Mouse (Mus musculus) stomach, embryonic 14.5 days (tissue): ENCODE results near the gene Gm3336. TPM values are rescaled to one million over a fixed set of nuclear protein-coding genes. Genes with fewer than 3 reads are reported as not detected.

Source experiments
- ATAC-seq: fragments of 200-750 bp; cut with Nextera tagmentation; 2 replicates; pipeline ENCODE4 v1.8.0; 2017; ENCODE audit warnings: low read depth, moderate TSS enrichment; ENCODE audit not compliant: insufficient number of reproducible peaks, insufficient read depth, low FRiP score
- H3K27ac ChIP-seq: fragments of 300-500 bp; sonication (generic); 2 replicates; pipeline ENCODE4 v1.5.1; 2014; ENCODE audit warnings: mild to moderate bottlenecking, low read length, moderate library complexity, mixed read lengths
- H3K27me3 ChIP-seq: fragments of 300-500 bp; sonication (generic); 2 replicates; pipeline ENCODE4 v1.6.1; 2014; ENCODE audit warnings: low read length, control low read depth, mixed read lengths; ENCODE audit not compliant: control insufficient read depth, insufficient read depth
- H3K36me3 ChIP-seq: fragments of 300-500 bp; sonication (generic); 2 replicates; pipeline ENCODE4 v1.6.1; 2014; ENCODE audit warnings: mild to moderate bottlenecking, control low read depth, low read length, moderate library complexity, mixed read lengths; ENCODE audit not compliant: control insufficient read depth, insufficient read depth
- H3K4me1 ChIP-seq: fragments of 300-500 bp; sonication (generic); 2 replicates; pipeline ENCODE4 v1.6.1; 2014; ENCODE audit warnings: low read length, control low read depth, mixed read lengths; ENCODE audit not compliant: control insufficient read depth, insufficient read depth
- H3K4me2 ChIP-seq: fragments of 300-500 bp; sonication (generic); replicated peaks from 2 replicates; pipeline ENCODE4 v1.6.1; 2014; ENCODE audit warnings: low read depth, low read length, control low read depth
- H3K4me3 ChIP-seq: fragments of 300-500 bp; sonication (generic); 2 replicates; pipeline ENCODE4 v1.5.1; 2014; ENCODE audit warnings: low read depth, low read length, control low read depth
- H3K9ac ChIP-seq: fragments of 300-500 bp; sonication (generic); replicated peaks from 2 replicates; pipeline ENCODE4 v1.6.1; 2014; ENCODE audit warnings: low read depth, mild to moderate bottlenecking, control low read depth, low read length, moderate library complexity, mixed read lengths
- H3K9me3 ChIP-seq: fragments of 300-500 bp; sonication (generic); 2 replicates; pipeline ENCODE4 v1.6.1; 2016; ENCODE audit warnings: low read depth, low read length, control low read depth; ENCODE audit not compliant: control insufficient read depth
- whole genome bisulfite sequencing: fragments of 180-500 bp; shearing (Covaris S2); extraction: QIAGEN DNeasy Blood & Tissue Kit; methylation state at CpG from one replicate; pipeline ENCODE4 v1.1.7; 2014; 5-methylcytosine and 5-hydroxymethylcytosine counted together
- polyA plus RNA-seq: library from polyadenylated mRNA; unstranded; fragments of >200 nt; fragmentation: Nextera tagmentation; extraction: Ambion mirVana; gene quantifications from 2 replicates; pipeline ENCODE4 v1.2.1, GENCODE M21; 2014

Gene Gm3336
- polyA plus RNA-seq, result 0.51 and 0.63 TPM in 2 replicates

GRCm38 (mm10) chr8:70718297-70718696, at the start of gene Gm3336:
Gm3336 (plus strand) TSS chr8:70718543.
- H3K4me1 ChIP-seq, result no peaks in the 10 kb centered on the region
- no peak within 1 kb of the TSS for H3K27ac ChIP-seq
- H3K4me2 ChIP-seq, result no peak within 1 kb of the TSS
- H3K4me3 ChIP-seq, result no peak within 1 kb of the TSS
- ATAC-seq, result peak; percentile 14; the same call in 1 of the 2 replicates
- WGBS, result 4% methylated on average over 19 of the region's 19 CpGs
- no peaks in the 10 kb centered on the region for H3K36me3 ChIP-seq
- H3K9me3 ChIP-seq, result no peaks in the 10 kb centered on the region
- no peak within 1 kb of the TSS for H3K9ac ChIP-seq
- no peaks in the 10 kb centered on the region for H3K27me3 ChIP-seq

DNA sequence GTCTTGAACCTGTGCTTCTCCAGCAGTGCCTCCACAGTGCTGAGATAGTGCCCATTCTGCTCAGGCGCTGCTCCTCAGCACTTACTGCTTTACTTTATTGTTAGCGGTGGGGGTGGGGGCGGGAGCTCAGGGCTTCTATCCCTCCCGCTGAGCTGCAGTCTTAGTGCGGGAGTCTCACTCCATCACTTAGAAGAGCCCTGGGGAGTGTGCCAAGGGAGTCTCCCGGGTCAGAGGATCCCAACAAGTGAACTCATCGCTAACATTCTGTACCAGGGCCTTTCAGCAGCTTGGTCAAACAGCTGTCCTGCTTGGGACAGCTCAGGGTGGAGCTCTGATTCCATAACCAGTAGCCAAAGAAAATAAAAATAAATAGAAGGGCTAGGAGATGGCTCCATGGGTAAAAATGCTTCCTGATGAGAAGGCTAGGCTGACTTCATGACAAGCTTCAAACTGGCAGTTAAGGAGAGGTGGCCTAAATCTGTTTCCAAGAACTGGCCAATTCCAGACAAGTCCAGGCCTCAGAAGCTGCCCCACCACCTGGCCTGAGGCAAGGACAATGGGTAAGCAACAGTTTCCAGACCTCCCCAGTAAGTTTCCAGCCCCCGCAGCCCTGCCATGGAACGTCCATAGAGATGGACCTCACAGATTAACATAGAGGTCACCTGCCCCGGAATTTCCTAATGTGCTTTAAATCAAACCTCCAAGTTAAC, 46.6 kb upstream of the Gm3336 start:
- Histone ChIP-seq H3K4me2 (no peak overlapping the region), H3K4me3 (no peak overlapping the region), H3K36me3 (peaks cover 4% of the 10 kb centered on the region; the same call in 1 of the 2 replicates), H3K27ac (peak overlapping the region; percentile 15; the same call in 1 of the 2 replicates), H3K9me3 (no peaks in the 10 kb centered on the region), H3K4me1 (peaks cover 13% of the 10 kb centered on the region), H3K9ac (no peak overlapping the region), H3K27me3 (no peaks in the 10 kb centered on the region)
- 65% methylated on average over 10 of the region's 10 CpGs for WGBS
- ATAC-seq, result no peak

- H3K27ac ChIP-seq, result peak overlapping the region; percentile 53; the same call in 1 of the 2 replicates
- ATAC-seq, result no peak
- 37% methylated on average over 19 of the region's 19 CpGs for WGBS
Observed at GRCm38 (mm10) chr8:70672325-70673078, 45.8 kb upstream of the Gm3336 start.

DNA sequence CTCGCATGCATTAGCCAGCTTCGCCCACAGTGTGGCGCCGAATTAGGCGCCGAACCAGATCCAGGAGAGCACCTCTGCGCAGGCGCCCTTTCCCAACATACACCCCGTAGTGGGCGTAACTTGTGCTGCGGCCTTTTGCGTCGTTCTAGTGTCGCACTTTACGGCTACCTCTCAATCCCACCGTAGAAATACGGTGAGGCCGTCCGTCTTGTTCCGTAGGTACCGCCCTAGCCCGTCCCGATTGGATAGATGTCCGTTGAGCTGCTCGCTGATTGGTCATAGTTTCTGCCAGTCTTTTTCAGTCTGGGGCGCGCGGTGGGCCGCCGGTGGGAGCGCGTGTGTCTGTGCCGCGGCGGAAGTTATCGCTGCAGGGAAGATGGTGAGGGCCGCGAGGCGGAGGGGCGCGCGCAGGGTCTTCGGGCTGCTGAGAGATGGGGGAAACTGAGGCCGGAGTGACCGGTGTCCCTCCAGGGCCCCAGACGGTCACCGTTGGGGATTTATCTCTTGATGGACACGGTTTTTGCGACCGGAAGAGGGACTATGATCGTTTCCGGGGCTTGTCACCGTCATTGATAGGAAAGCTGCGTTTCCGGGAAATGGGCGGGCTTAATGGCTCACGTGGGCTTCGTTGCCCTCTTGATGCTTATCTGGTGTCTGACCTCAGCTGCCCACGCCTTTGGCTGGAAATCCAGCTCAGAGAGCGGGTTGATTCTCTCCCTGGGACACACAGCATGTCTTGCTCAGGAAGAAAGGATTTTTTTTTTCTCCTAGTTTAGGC, 45.1 kb upstream of the Gm3336 start, which contains the start of gene Lsm4:
Gene Lsm4, plus strand, starts transcription at position 170 of the 778 bp plus-strand sequence.
- no peaks in the 10 kb centered on the region for H3K9me3 ChIP-seq
- WGBS, result under 1% methylated on average over 60 of the region's 60 CpGs
- peaks cover 13% of the 10 kb centered on the region for H3K4me1 ChIP-seq
- peak within 1 kb of the TSS; percentile 67 for H3K4me3 ChIP-seq
- peak within 1 kb of the TSS; percentile 45 for H3K9ac ChIP-seq
- peak; percentile 96 for ATAC-seq
- peak within 1 kb of the TSS; percentile 78 for H3K4me2 ChIP-seq
- H3K36me3 ChIP-seq, result peaks cover 6% of the 10 kb centered on the region; the same call in 1 of the 2 replicates
- no peaks in the 10 kb centered on the region for H3K27me3 ChIP-seq
- peak within 1 kb of the TSS; percentile 94 for H3K27ac ChIP-seq

More at GRCm38 (mm10) chr8:70672325-70673078, 45.8 kb upstream of the Gm3336 start:
- Histone ChIP-seq H3K9ac (peak overlapping the region; percentile 45; the same call in 1 of the 2 replicates), H3K4me2 (peak overlapping the region; percentile 37), H3K36me3 (peaks cover 4% of the 10 kb centered on the region; the same call in 1 of the 2 replicates), H3K27me3 (no peaks in the 10 kb centered on the region), H3K4me1 (peaks cover 13% of the 10 kb centered on the region), H3K4me3 (peak overlapping the region; percentile 26), H3K9me3 (no peaks in the 10 kb centered on the region)

DNA sequence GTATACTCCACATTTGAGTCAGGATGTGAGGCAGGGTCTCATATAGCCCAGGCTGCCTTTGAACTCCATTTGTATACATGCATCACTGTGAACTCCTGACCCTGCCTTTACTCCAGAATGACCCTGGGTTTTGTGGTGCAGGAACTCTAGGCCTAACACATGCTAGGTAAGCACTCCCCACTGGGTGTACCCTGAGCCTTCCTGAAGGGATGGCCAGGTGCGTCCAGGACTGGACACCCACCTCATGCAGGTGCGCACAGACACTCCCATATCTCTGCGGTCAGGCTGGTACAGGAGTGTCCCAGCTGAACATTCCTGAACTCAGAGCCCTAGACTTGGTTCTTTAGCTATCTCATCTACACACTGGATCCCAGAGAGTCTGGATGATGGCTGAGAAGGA, 44.2 kb upstream of the Gm3336 start:
- Histone ChIP-seq H3K4me1 (peaks cover 13% of the 10 kb centered on the region), H3K4me2 (peak overlapping the region; percentile 78), H3K4me3 (peak overlapping the region; percentile 67), H3K36me3 (peaks cover 12% of the 10 kb centered on the region; the same call in 1 of the 2 replicates), H3K9me3 (no peaks in the 10 kb centered on the region), H3K27me3 (no peaks in the 10 kb centered on the region), H3K9ac (peak overlapping the region; percentile 45; the same call in 1 of the 2 replicates), H3K27ac (peak overlapping the region; percentile 94)
- 74% methylated on average over 3 of the region's 3 CpGs for WGBS
- ATAC-seq, result no peak

- 73% methylated on average over 4 of the region's 4 CpGs for WGBS
- H3K36me3 ChIP-seq, result peaks cover 12% of the 10 kb centered on the region; the same call in 1 of the 2 replicates
- H3K4me2 ChIP-seq, result 0 out of 2 replicates have a peak overlapping the region, but pooled peaks have one; percentile 78
- no peaks in the 10 kb centered on the region for H3K27me3 ChIP-seq
- ATAC-seq, result no peak
- 0 out of 2 replicates have a peak overlapping the region, but pooled peaks have one; percentile 45 for H3K9ac ChIP-seq
- no peaks in the 10 kb centered on the region for H3K9me3 ChIP-seq
- H3K27ac ChIP-seq, result peak overlapping the region; percentile 94
- H3K4me3 ChIP-seq, result no peak overlapping the region
- H3K4me1 ChIP-seq, result peaks cover 13% of the 10 kb centered on the region
Observed at GRCm38 (mm10) chr8:70674716-70675115, 43.6 kb upstream of the Gm3336 start.

- Histone ChIP-seq H3K27ac (no peak overlapping the region), H3K4me1 (peaks cover 13% of the 10 kb centered on the region), H3K27me3 (no peaks in the 10 kb centered on the region), H3K4me3 (no peak overlapping the region), H3K9ac (no peak overlapping the region), H3K9me3 (no peaks in the 10 kb centered on the region), H3K36me3 (peaks cover 12% of the 10 kb centered on the region; the same call in 1 of the 2 replicates), H3K4me2 (no peak overlapping the region)
- 85% methylated on average over 1 of the region's 1 CpGs for WGBS
- ATAC-seq, result no peak
Observed at GRCm38 (mm10) chr8:70675336-70675735, 43.0 kb upstream of the Gm3336 start.
